Mouse (Mus musculus): ENCODE data around the gene 5730455P16Rik. TPM values are rescaled to one million over a fixed set of nuclear protein-coding genes. Genes with fewer than 3 reads are reported as not detected.

The 5730455P16Rik gene
- polyA plus RNA-seq, 1 experiment from 2014 or later = 18.2 TPM

DNA sequence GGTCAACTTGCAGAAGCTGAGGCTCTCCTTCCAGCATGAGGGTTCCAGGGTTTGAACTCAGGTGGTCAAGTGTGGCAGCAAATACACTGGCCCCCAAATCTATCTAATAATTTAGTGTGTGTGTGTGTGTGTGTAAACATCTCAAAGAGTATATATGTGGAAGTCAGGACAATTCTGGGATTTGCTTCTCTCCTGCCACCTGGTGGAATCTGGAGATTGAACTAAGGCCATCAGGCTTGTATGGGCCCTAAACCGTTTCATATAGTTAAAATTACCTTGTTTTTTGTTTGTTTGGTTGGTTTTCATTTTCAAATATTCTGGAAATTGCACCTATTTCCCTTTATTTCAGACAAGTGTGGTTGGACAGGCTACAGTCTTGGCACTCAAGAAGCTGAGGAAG, 8.9 kb downstream of the 5730455P16Rik start:
- peaks cover 32% of the 10 kb centered on the region; the same call in 1 of the 2 replicates for H3K36me3 ChIP-seq (ENCODE audit: insufficient read depth, low read length)
- WGBS = 82% methylated on average over 1 of the region's 1 CpGs

DNA sequence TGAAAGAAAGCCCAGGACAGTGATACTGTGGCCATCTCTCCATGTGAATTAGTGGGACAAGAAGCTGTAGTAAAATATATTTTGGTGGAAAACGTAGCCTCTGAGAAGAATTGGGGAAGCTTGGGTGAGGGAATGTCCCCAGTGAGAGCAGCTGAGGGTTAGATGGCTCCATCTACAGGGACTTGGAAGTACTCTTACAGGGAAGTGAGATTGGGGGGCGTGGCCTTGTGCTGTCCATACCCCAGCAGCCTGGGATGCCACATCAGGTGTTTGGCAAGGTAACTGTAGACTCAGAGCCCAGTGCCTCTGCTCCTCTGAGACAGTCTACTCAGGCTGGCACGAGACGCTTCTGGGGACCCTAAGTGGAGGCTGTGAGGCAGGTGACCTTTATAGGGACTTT, 23.0 kb downstream of the 5730455P16Rik start:
- no peak overlapping the region for H3K4me3 ChIP-seq (replicated peaks; ENCODE audit: low read depth, low read length)
- no peaks in the 10 kb centered on the region for H3K36me3 ChIP-seq (ENCODE audit: insufficient read depth, low read length)
- no peak overlapping the region for H3K9ac ChIP-seq (ENCODE audit: low read depth, low read length)
- 0 out of 2 replicates have a peak, but pooled peaks have one; percentile 36 for ATAC-seq (replicated peaks; ENCODE audit: low FRiP score, low read depth)
- no peak overlapping the region for H3K27ac ChIP-seq
- H3K4me1 ChIP-seq (replicated peaks; ENCODE audit: insufficient read depth, low read length) = no peaks in the 10 kb centered on the region
- H3K27me3 ChIP-seq (ENCODE audit: insufficient read depth, low read length) = no peaks in the 10 kb centered on the region
- H3K9me3 ChIP-seq (replicated peaks; ENCODE audit: low read length) = no peaks in the 10 kb centered on the region
- WGBS = 38% methylated on average over 4 of the region's 4 CpGs
- peak; percentile 66 for DNase-seq (ENCODE audit: low spot score)
- TF ChIP-seq CTCF (IDR thresholded peaks at IDR 0.05; ENCODE audit: low read depth) = peak; percentile 47; the same call in 1 of the 2 replicates
- H3K4me2 ChIP-seq (ENCODE audit: low read length) = no peak overlapping the region

More for the DNA sequence above, 8.9 kb downstream of the 5730455P16Rik start:
- H3K4me1 ChIP-seq (replicated peaks; ENCODE audit: insufficient read depth, low read length) = no peaks in the 10 kb centered on the region
- TF ChIP-seq CTCF (IDR thresholded peaks at IDR 0.05; ENCODE audit: low read depth) = peak; percentile 46
- DNase-seq (ENCODE audit: low spot score) (no peak), ATAC-seq (replicated peaks; ENCODE audit: low FRiP score, low read depth) (no peak)
- no peak overlapping the region for H3K4me3 ChIP-seq (replicated peaks; ENCODE audit: low read depth, low read length)
- no peak overlapping the region for H3K4me2 ChIP-seq (ENCODE audit: low read length)
- no peak overlapping the region for H3K27ac ChIP-seq
- H3K27me3 ChIP-seq (ENCODE audit: insufficient read depth, low read length) = no peaks in the 10 kb centered on the region
- H3K9me3 ChIP-seq (replicated peaks; ENCODE audit: low read length) = no peaks in the 10 kb centered on the region
- no peak overlapping the region for H3K9ac ChIP-seq (ENCODE audit: low read depth, low read length)

DNA sequence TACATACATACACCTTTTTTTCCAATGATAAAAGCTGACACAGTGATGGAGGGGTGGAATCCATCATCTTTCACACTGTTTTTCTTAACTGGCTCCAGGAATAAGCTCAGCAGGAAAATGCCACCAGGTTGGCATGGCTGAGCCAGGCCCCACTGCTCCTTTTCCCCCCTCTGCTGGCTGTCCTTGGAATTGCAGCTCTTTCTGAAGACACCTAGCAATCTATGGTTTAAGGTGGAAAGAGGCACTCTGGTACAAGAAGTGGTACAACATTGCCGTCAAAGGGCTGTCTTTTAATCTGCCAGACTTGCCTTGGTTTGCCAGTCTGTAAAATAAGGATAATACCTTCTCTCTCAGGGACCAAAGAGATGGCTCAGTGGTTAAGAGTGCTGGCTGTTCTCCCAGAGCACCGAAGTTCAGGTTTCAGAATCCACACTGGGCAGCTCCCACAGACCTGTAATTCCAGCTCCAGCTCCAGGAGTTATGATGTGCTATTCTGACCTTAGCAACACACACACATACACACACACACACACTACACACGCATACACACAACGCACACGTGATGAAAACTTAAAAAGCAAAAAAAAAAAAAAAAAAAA, 25.9 kb downstream of the 5730455P16Rik start:
- H3K27me3 ChIP-seq (ENCODE audit: insufficient read depth, low read length) = no peaks in the 10 kb centered on the region
- no peaks in the 10 kb centered on the region for H3K9me3 ChIP-seq (replicated peaks; ENCODE audit: low read length)

DNA sequence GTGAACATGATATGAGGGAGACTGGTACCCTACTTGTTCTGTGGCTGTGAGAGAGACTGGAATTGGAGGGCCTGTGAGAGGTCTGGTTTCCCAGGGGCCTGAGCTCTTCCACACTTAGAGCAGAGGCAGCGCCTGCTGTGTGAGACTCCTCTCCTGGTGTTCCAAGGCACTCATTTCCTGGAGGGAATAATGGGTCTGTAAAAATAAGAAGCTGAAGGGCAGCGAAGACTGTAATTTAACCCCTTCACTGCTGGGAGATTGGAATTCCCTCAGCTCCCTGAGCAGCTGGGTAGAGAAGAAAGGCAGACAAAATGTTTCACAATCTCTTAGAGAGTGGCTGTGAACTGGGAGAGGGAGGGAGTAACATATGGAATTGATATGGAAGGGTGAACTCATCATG, 35.4 kb downstream of the 5730455P16Rik start:
- 0% methylated on average over 2 of the region's 2 CpGs for WGBS

More for the DNA sequence above, 25.9 kb downstream of the 5730455P16Rik start:
- H3K4me3 ChIP-seq (replicated peaks; ENCODE audit: low read depth, low read length) = no peak overlapping the region
- H3K36me3 ChIP-seq (ENCODE audit: insufficient read depth, low read length) = no peaks in the 10 kb centered on the region
- TF ChIP-seq CTCF (IDR thresholded peaks at IDR 0.05; ENCODE audit: low read depth) = peak; percentile 88
- DNase-seq (ENCODE audit: low spot score) = peak; percentile 76
- no peak for ATAC-seq (replicated peaks; ENCODE audit: low FRiP score, low read depth)
- H3K9ac ChIP-seq (ENCODE audit: low read depth, low read length) = no peak overlapping the region
- H3K4me2 ChIP-seq (ENCODE audit: low read length) = no peak overlapping the region
- WGBS = 60% methylated on average over 5 of the region's 5 CpGs
- no peak overlapping the region for H3K27ac ChIP-seq
- H3K4me1 ChIP-seq (replicated peaks; ENCODE audit: insufficient read depth, low read length) = no peaks in the 10 kb centered on the region

DNA sequence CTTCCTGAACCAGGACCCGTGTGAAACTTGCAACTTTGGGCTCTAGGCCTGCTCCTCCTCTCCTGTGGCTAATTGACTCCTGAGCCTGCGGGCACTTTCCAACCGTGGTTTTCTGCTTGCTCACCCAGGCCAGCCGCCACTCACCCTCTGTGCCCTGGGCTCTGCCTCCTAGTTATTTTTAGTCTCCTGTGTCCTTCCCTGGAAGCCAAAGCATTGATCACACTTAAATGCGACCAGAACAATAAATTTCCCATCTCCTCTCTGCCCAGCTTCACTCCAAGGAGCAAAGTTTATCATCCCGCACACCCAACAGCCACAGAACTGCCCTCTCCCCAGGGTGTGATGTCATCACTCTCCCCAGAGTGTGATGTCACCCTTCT, 41.5 kb downstream of the 5730455P16Rik start:
- TF ChIP-seq CTCF (IDR thresholded peaks at IDR 0.05; ENCODE audit: low read depth) = no peak

More for the DNA sequence above, 35.4 kb downstream of the 5730455P16Rik start:
- ATAC-seq (replicated peaks; ENCODE audit: low FRiP score, low read depth) (no peak), DNase-seq (ENCODE audit: low spot score) (no peak)
- Histone ChIP-seq H3K4me1 (replicated peaks; ENCODE audit: insufficient read depth, low read length) (no peaks in the 10 kb centered on the region), H3K36me3 (ENCODE audit: insufficient read depth, low read length) (no peaks in the 10 kb centered on the region), H3K9ac (ENCODE audit: low read depth, low read length) (no peak overlapping the region), H3K27me3 (ENCODE audit: insufficient read depth, low read length) (no peaks in the 10 kb centered on the region), H3K27ac (no peak overlapping the region), H3K9me3 (replicated peaks; ENCODE audit: low read length) (no peaks in the 10 kb centered on the region), H3K4me2 (ENCODE audit: low read length) (no peak overlapping the region), H3K4me3 (replicated peaks; ENCODE audit: low read depth, low read length) (no peak overlapping the region)
- no peak for TF ChIP-seq CTCF (IDR thresholded peaks at IDR 0.05; ENCODE audit: low read depth)

DNA sequence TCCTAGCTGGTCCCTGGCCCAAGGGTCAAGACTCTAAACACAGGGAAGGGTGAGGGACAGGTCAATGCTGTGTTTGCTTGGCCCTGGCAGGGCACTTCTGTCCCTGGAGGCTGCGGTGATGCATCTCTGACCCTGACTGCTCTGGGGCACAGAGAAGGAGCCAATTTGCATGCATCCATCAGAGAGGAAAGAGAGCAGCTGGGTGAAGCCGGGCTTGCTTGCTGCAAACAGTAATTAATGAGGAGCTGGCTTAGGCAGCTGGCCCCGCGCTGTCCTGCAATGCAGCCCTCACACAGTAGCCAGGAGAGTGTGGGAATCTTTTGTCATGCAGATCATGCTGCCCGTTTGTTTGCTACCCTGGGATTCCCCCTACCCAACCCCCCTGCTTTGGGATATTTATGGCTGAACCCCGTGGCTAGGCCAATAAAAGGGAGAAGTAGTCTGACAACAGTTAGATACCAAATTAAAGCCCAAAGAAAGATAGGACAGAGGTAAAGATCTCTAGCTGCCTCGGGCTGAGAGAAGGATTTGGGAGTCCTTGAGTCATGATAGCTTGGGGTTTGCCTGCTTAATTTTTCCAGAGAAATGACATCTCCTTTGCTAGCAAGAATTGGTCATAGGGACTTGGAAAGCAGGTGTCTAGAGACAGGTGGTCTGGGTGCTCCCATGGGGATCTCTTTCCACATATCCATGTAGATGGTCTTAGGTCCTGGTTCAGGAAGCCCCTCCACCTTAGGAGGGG, 42.1 kb downstream of the 5730455P16Rik start:
- Histone ChIP-seq H3K36me3 (ENCODE audit: insufficient read depth, low read length) (no peaks in the 10 kb centered on the region), H3K4me2 (ENCODE audit: low read length) (no peak overlapping the region), H3K4me1 (replicated peaks; ENCODE audit: insufficient read depth, low read length) (no peaks in the 10 kb centered on the region), H3K27me3 (ENCODE audit: insufficient read depth, low read length) (no peaks in the 10 kb centered on the region), H3K27ac (no peak overlapping the region), H3K9ac (ENCODE audit: low read depth, low read length) (no peak overlapping the region), H3K4me3 (replicated peaks; ENCODE audit: low read depth, low read length) (no peak overlapping the region), H3K9me3 (replicated peaks; ENCODE audit: low read length) (no peaks in the 10 kb centered on the region)
- WGBS = 6% methylated on average over 7 of the region's 7 CpGs
- ATAC-seq (replicated peaks; ENCODE audit: low FRiP score, low read depth) = no peak
- DNase-seq (ENCODE audit: low spot score) = no peak
- TF ChIP-seq CTCF (IDR thresholded peaks at IDR 0.05; ENCODE audit: low read depth) = no peak

More for the DNA sequence above, 41.5 kb downstream of the 5730455P16Rik start:
- DNase-seq (ENCODE audit: low spot score) (no peak), ATAC-seq (replicated peaks; ENCODE audit: low FRiP score, low read depth) (no peak)
- H3K9ac ChIP-seq (ENCODE audit: low read depth, low read length) = no peak overlapping the region
- H3K4me3 ChIP-seq (replicated peaks; ENCODE audit: low read depth, low read length) = no peak overlapping the region
- no peaks in the 10 kb centered on the region for H3K4me1 ChIP-seq (replicated peaks; ENCODE audit: insufficient read depth, low read length)
- no peak overlapping the region for H3K27ac ChIP-seq
- no peaks in the 10 kb centered on the region for H3K9me3 ChIP-seq (replicated peaks; ENCODE audit: low read length)
- WGBS = 18% methylated on average over 6 of the region's 6 CpGs
- H3K36me3 ChIP-seq (ENCODE audit: insufficient read depth, low read length) = no peaks in the 10 kb centered on the region
- no peak overlapping the region for H3K4me2 ChIP-seq (ENCODE audit: low read length)
- H3K27me3 ChIP-seq (ENCODE audit: insufficient read depth, low read length) = no peaks in the 10 kb centered on the region

Measured in kidney, postnatal 0 days (tissue).